Mouse (Mus musculus): ENCODE results near the gene 4933427D14Rik. TPM values are rescaled to one million over a fixed set of nuclear protein-coding genes. Genes with fewer than 3 reads are reported as not detected.
A peak's percentile ranks its signal among the peaks of the same experiment; 100 is the strongest.

4933427D14Rik gene
- polyA plus RNA-seq, 1 experiment from 2014 or later, result 9.2 TPM

DNA sequence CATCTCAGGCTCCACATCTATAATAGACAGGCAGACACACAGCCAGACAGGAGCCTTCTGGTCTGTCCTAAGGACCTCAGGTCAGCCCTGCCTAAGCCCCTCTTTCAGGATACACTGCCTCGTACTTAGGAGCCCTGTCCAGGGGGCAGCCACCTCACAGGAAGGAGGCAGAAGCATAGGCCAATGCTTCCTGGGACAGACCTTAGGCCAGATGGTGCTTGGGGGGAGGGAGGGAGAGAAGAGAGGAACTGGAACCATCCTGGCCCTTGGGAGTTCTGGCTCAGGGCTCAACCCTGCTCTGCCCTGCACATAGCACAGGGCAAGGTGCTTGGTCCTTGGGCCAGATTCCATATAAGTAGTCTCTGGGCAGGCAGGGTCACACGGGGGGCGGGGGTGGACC is 81.5 kb downstream of the 4933427D14Rik start:
- Histone ChIP-seq H3K9ac (replicated peaks; ENCODE audit: low read depth) (no peak overlapping the region), H3K27ac (ENCODE audit: low read length) (no peak overlapping the region), H3K4me3 (ENCODE audit: low read depth, low read length) (no peak overlapping the region), H3K27me3 (replicated peaks; ENCODE audit: insufficient read depth, low read length) (no peaks in the 10 kb centered on the region), H3K36me3 (ENCODE audit: insufficient read depth, low read length) (no peaks in the 10 kb centered on the region), H3K4me1 (ENCODE audit: insufficient read depth, low read depth, low read length) (peaks cover 12% of the 10 kb centered on the region), H3K9me3 (ENCODE audit: low read length) (no peaks in the 10 kb centered on the region), H3K4me2 (replicated peaks; ENCODE audit: low read depth, low read length) (no peak overlapping the region)
- no peak for TF ChIP-seq EP300 (IDR thresholded peaks at IDR 0.05)
- TF ChIP-seq CTCF (IDR thresholded peaks at IDR 0.05), result no peak
- ATAC-seq (no peak), DNase-seq (ENCODE audit: low spot score) (no peak)
- WGBS, result 55% methylated on average over 3 of the region's 3 CpGs

DNA sequence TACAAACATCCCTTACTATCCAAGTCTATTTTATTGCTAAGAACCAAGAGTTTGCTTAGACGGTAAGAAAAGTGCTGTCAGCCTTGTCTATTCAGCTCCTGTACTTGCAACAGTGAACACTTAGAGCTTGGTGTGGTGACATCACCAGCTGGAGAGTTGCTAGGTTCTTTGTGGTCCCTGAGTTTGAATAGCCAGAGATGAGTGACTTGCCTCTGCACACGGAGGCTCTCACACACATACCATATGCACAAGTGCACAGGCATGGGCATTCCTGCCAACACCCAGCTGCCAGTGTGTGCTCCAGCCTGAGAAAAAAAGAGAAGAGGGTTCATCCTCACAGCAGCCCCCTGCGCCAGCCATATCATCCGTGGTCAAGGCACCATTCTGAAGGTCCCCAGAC is 83.7 kb downstream of the 4933427D14Rik start:
- no peaks in the 10 kb centered on the region for H3K36me3 ChIP-seq (ENCODE audit: insufficient read depth, low read length)
- TF ChIP-seq EP300 (IDR thresholded peaks at IDR 0.05) (no peak), CTCF (IDR thresholded peaks at IDR 0.05) (no peak)
- H3K9ac ChIP-seq (replicated peaks; ENCODE audit: low read depth), result no peak overlapping the region
- H3K4me1 ChIP-seq (ENCODE audit: insufficient read depth, low read depth, low read length), result peaks cover 2% of the 10 kb centered on the region; the same call in 1 of the 2 replicates
- 64% methylated on average over 4 of the region's 4 CpGs for WGBS
- H3K4me3 ChIP-seq (ENCODE audit: low read depth, low read length), result no peak overlapping the region
- peak; percentile 49 for DNase-seq (ENCODE audit: low spot score)
- peak; percentile 85 for ATAC-seq
- no peaks in the 10 kb centered on the region for H3K9me3 ChIP-seq (ENCODE audit: low read length)
- peak overlapping the region; percentile 54 for H3K27ac ChIP-seq (ENCODE audit: low read length)
- no peak overlapping the region for H3K4me2 ChIP-seq (replicated peaks; ENCODE audit: low read depth, low read length)
- H3K27me3 ChIP-seq (replicated peaks; ENCODE audit: insufficient read depth, low read length), result no peaks in the 10 kb centered on the region

DNA sequence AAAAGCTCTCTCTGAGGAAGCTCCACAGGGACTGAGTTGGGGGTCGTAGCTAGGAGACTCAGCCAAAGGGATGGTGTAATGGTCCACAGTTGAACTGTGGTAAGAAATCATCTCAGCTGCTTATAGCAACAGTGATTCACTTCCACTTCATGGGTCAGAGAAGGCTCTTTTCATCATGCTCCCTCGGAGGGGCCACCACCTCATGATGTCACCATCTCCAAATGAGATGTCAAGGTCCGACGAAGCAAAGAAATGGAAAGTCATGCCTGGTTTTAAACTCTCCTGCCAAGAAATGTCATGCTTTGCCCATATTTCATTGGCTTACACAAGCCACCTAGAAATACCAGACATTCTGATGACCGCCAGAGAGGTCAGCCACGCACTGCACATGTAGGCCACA is 86.9 kb downstream of the 4933427D14Rik start:
- no peaks in the 10 kb centered on the region for H3K4me1 ChIP-seq (ENCODE audit: insufficient read depth, low read depth, low read length)
- no peaks in the 10 kb centered on the region for H3K9me3 ChIP-seq (ENCODE audit: low read length)
- H3K4me3 ChIP-seq (ENCODE audit: low read depth, low read length), result no peak overlapping the region
- H3K4me2 ChIP-seq (replicated peaks; ENCODE audit: low read depth, low read length), result no peak overlapping the region
- DNase-seq (ENCODE audit: low spot score) (no peak), ATAC-seq (no peak)
- H3K27ac ChIP-seq (ENCODE audit: low read length), result no peak overlapping the region
- H3K27me3 ChIP-seq (replicated peaks; ENCODE audit: insufficient read depth, low read length), result no peaks in the 10 kb centered on the region
- no peak overlapping the region for H3K9ac ChIP-seq (replicated peaks; ENCODE audit: low read depth)
- TF ChIP-seq EP300 (IDR thresholded peaks at IDR 0.05) (no peak), CTCF (IDR thresholded peaks at IDR 0.05) (no peak)
- no peaks in the 10 kb centered on the region for H3K36me3 ChIP-seq (ENCODE audit: insufficient read depth, low read length)
- 82% methylated on average over 6 of the region's 6 CpGs for WGBS

DNA sequence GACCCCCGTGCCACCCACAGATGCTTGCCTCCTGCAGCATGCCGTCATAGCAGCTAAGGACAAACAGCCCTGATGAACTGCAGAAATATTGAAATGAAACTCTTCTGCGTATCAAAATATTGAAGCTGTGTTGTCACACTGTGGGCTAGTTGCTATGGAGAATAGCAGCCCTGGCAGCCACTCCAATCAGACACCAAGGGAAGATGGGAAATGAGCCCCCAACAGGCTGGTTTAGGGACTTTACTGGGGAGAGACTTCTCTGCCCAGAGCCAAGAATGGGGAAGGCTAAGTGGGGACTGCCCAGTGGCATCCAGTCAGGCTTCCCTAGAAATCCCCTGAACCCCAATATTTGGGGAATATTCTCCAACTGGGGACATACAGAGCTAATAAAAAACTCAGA is 88.6 kb downstream of the 4933427D14Rik start:
- H3K27ac ChIP-seq (ENCODE audit: low read length), result no peak overlapping the region
- ATAC-seq (no peak), DNase-seq (ENCODE audit: low spot score) (no peak)
- TF ChIP-seq EP300 (IDR thresholded peaks at IDR 0.05), result no peak
- TF ChIP-seq CTCF (IDR thresholded peaks at IDR 0.05), result no peak
- no peak overlapping the region for H3K9ac ChIP-seq (replicated peaks; ENCODE audit: low read depth)
- H3K9me3 ChIP-seq (ENCODE audit: low read length), result no peaks in the 10 kb centered on the region
- H3K4me1 ChIP-seq (ENCODE audit: insufficient read depth, low read depth, low read length), result no peaks in the 10 kb centered on the region
- no peak overlapping the region for H3K4me3 ChIP-seq (ENCODE audit: low read depth, low read length)
- no peak overlapping the region for H3K4me2 ChIP-seq (replicated peaks; ENCODE audit: low read depth, low read length)
- no peaks in the 10 kb centered on the region for H3K36me3 ChIP-seq (ENCODE audit: insufficient read depth, low read length)
- 78% methylated on average over 3 of the region's 3 CpGs for WGBS
- no peaks in the 10 kb centered on the region for H3K27me3 ChIP-seq (replicated peaks; ENCODE audit: insufficient read depth, low read length)

DNA sequence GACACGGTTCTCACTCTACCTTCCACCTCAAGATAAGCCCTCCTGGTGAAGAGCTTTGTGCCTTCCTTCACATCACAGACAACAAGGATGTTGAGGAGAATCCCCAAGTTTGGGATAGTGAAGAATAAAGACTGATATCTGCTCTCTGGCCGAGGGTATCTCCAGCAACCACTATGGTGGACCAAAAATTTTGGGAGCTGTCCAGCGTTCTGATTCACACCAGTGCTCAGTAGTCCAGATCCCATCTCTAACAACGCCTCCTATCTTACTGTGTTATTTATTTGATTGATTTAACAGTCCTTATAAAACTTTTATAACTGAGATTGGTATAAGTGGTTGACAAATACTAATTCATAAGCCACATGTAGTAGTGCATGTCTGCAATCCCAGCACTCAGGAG is 94.0 kb downstream of the 4933427D14Rik start:
- DNase-seq (ENCODE audit: low spot score), result no peak

DNA sequence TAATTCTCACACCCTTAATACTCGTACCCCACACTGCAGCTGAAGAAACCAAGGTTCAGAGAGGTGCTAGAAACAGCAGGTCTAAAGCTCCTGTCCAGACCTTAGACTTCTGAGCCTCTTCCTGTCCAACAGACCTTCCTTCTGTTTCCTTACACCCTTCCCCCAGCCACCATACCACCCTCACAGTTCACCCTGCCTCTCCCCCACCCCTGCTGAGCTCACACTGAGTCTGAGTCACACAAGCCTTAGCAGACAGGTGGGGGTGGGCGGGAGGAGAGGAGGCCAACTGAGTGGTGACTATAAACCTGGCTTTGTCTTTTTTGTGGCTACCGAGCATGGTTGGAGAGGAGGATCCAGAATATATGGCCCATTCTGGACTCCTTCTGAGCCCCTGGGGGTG is 96.5 kb downstream of the 4933427D14Rik start:
- no peak overlapping the region for H3K4me2 ChIP-seq (replicated peaks; ENCODE audit: low read depth, low read length)
- no peak overlapping the region for H3K27ac ChIP-seq (ENCODE audit: low read length)
- no peaks in the 10 kb centered on the region for H3K27me3 ChIP-seq (replicated peaks; ENCODE audit: insufficient read depth, low read length)
- H3K9ac ChIP-seq (replicated peaks; ENCODE audit: low read depth), result no peak overlapping the region
- TF ChIP-seq CTCF (IDR thresholded peaks at IDR 0.05), result no peak
- no peak for TF ChIP-seq EP300 (IDR thresholded peaks at IDR 0.05)
- H3K4me1 ChIP-seq (ENCODE audit: insufficient read depth, low read depth, low read length), result no peaks in the 10 kb centered on the region
- ATAC-seq (no peak), DNase-seq (ENCODE audit: low spot score) (no peak)
- H3K9me3 ChIP-seq (ENCODE audit: low read length), result no peaks in the 10 kb centered on the region
- 31% methylated on average over 3 of the region's 3 CpGs for WGBS
- H3K4me3 ChIP-seq (ENCODE audit: low read depth, low read length), result no peak overlapping the region
- no peaks in the 10 kb centered on the region for H3K36me3 ChIP-seq (ENCODE audit: insufficient read depth, low read length)

More for the DNA sequence above, 94.0 kb downstream of the 4933427D14Rik start:
- Histone ChIP-seq H3K36me3 (ENCODE audit: insufficient read depth, low read length) (no peaks in the 10 kb centered on the region), H3K9ac (replicated peaks; ENCODE audit: low read depth) (no peak overlapping the region), H3K4me2 (replicated peaks; ENCODE audit: low read depth, low read length) (no peak overlapping the region), H3K9me3 (ENCODE audit: low read length) (no peaks in the 10 kb centered on the region), H3K4me1 (ENCODE audit: insufficient read depth, low read depth, low read length) (no peaks in the 10 kb centered on the region), H3K4me3 (ENCODE audit: low read depth, low read length) (no peak overlapping the region), H3K27ac (ENCODE audit: low read length) (no peak overlapping the region), H3K27me3 (replicated peaks; ENCODE audit: insufficient read depth, low read length) (no peaks in the 10 kb centered on the region)
- 49% methylated on average over 4 of the region's 4 CpGs for WGBS
- TF ChIP-seq CTCF (IDR thresholded peaks at IDR 0.05), result no peak
- no peak for TF ChIP-seq EP300 (IDR thresholded peaks at IDR 0.05)
- ATAC-seq, result no peak

DNA sequence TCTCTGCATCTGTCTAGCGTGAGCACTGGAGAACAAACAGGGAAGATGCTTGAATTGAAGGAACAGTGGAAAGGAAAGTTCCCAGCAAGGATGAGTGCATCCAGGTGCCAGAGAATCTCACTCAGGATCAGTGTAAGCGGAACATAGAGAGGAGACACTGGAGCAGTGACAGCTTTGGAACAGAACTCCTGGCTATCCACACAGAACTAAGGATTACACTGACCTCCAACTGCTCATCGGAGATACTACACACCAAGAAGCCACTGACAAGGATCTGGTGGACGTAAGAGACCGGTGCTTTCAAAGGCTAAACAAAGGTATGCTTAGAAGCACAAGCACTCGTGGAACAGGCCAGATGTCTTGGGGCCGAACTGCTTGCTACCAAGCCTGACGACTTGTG is 103.0 kb downstream of the 4933427D14Rik start:
- Histone ChIP-seq H3K27me3 (replicated peaks; ENCODE audit: insufficient read depth, low read length) (no peaks in the 10 kb centered on the region), H3K9me3 (ENCODE audit: low read length) (no peaks in the 10 kb centered on the region), H3K4me2 (replicated peaks; ENCODE audit: low read depth, low read length) (no peak overlapping the region), H3K4me1 (ENCODE audit: insufficient read depth, low read depth, low read length) (no peaks in the 10 kb centered on the region), H3K4me3 (ENCODE audit: low read depth, low read length) (no peak overlapping the region), H3K27ac (ENCODE audit: low read length) (no peak overlapping the region), H3K9ac (replicated peaks; ENCODE audit: low read depth) (no peak overlapping the region), H3K36me3 (ENCODE audit: insufficient read depth, low read length) (no peaks in the 10 kb centered on the region)
- TF ChIP-seq CTCF (IDR thresholded peaks at IDR 0.05), result no peak
- TF ChIP-seq EP300 (IDR thresholded peaks at IDR 0.05), result no peak
- ATAC-seq, result no peak
- 60% methylated on average over 8 of the region's 8 CpGs for WGBS
- no peak for DNase-seq (ENCODE audit: low spot score)

Other genes starting within 250 kb of the 4933427D14Rik start
- 0.27 and 0.30 TPM in 2 replicates for gene Aipl1, start 169.9 kb downstream of the 4933427D14Rik start, polyA plus RNA-seq (2015; fragmentation: Nextera tagmentation; extraction: Ambion mirVana)
- 6.1 and 7.3 TPM in 2 replicates for gene Pimreg, start 165.4 kb downstream of the 4933427D14Rik start, polyA plus RNA-seq (2015; fragmentation: Nextera tagmentation; extraction: Ambion mirVana)
- 8.3 and 8.5 TPM in 2 replicates for gene Pitpnm3, start 71.7 kb downstream of the 4933427D14Rik start, polyA plus RNA-seq (2015; fragmentation: Nextera tagmentation; extraction: Ambion mirVana)
- 0.06 TPM in 1 of 2 replicates, not detected in the other for gene Gm43951, start 619 bp downstream of the 4933427D14Rik start, polyA plus RNA-seq (2015; fragmentation: Nextera tagmentation; extraction: Ambion mirVana)
- gene Txndc17, start 88 bp upstream of the 4933427D14Rik start, polyA plus RNA-seq (2015; fragmentation: Nextera tagmentation; extraction: Ambion mirVana), result 156 and 166 TPM in 2 replicates
- 50.3 and 50.7 TPM in 2 replicates for gene Med31, start 8.1 kb upstream of the 4933427D14Rik start, polyA plus RNA-seq (2015; fragmentation: Nextera tagmentation; extraction: Ambion mirVana)
- not detected in 2 replicates for gene Slc13a5, start 59.8 kb upstream of the 4933427D14Rik start, polyA plus RNA-seq (2015; fragmentation: Nextera tagmentation; extraction: Ambion mirVana)
- gene Xaf1, start 94.2 kb upstream of the 4933427D14Rik start, polyA plus RNA-seq (2015; fragmentation: Nextera tagmentation; extraction: Ambion mirVana), result 32.3 and 39.7 TPM in 2 replicates
- gene Fbxo39, start 107.0 kb upstream of the 4933427D14Rik start, polyA plus RNA-seq (2015; fragmentation: Nextera tagmentation; extraction: Ambion mirVana), result not detected in 2 replicates
- gene Tekt1, start 155.0 kb upstream of the 4933427D14Rik start, polyA plus RNA-seq (2015; fragmentation: Nextera tagmentation; extraction: Ambion mirVana), result 14.2 and 17.3 TPM in 2 replicates
- 108 TPM in 2 replicates for gene Smtnl2, start 204.3 kb upstream of the 4933427D14Rik start, polyA plus RNA-seq (2015; fragmentation: Nextera tagmentation; extraction: Ambion mirVana)
- gene Ggt6, start 228.1 kb upstream of the 4933427D14Rik start, polyA plus RNA-seq (2015; fragmentation: Nextera tagmentation; extraction: Ambion mirVana), result 0.94 and 1.0 TPM in 2 replicates
- 41.5 and 44.3 TPM in 2 replicates for gene Mybbp1a, start 233.9 kb upstream of the 4933427D14Rik start, polyA plus RNA-seq (2015; fragmentation: Nextera tagmentation; extraction: Ambion mirVana)